Mouse (Mus musculus) bone marrow, adult 2 months (tissue): ENCODE data around the gene Lrrk1.

ENCODE experiments used
- CTCF ChIP-seq: fragments of 200-500 bp; IDR thresholded peaks from 2 replicates; pipeline ENCODE4 v1.5.1; 2011; ENCODE audit warnings: low read length, control low read depth; ENCODE audit not compliant: control insufficient read depth, insufficient read depth
- POLR2A ChIP-seq: fragments of 200-500 bp; IDR thresholded peaks from 2 replicates; pipeline ENCODE4 v1.6.1; 2011; ENCODE audit warnings: low read depth, mild to moderate bottlenecking, control low read depth, low read length, borderline replicate concordance; ENCODE audit not compliant: control insufficient read depth

DNA sequence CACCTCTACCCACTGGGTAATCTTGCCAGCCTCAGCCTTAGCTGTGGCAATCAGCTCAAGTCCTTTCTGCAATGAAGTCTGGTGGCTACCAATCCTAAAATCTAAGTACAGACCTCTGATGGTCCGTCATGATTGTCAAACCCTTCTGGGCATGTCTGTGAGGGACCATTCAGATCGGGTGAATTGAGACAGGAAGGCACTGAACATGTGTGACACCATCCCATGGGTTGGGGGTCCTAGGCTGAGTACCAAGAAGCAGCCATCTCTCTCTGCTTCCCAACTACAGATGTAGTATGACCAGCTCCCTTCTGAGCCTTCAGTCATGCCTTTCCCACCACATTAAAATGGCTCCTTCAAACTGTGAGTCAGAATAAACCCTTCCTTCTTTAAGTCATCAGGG is 80.4 kb downstream of the Lrrk1 start:
- TF ChIP-seq CTCF (no peak), POLR2A (no peak)
